Mouse (Mus musculus) urinary bladder, postnatal 14 days (tissue): ENCODE measurements around the gene Mospd3.

Experiments used
- DNase-seq: peaks from one replicate; pipeline ENCODE4 v3.0.0; 2021; ENCODE audit warnings: low spot score

Mospd3 gene

GRCm38 (mm10) chr5:137600619-137601364 is at the start of gene Mospd3:
Mospd3 (minus strand) TSS chr5:137601058.
- DNase-seq, result peak; percentile 97

GRCm38 (mm10) chr5:137649669-137650571 is 49.1 kb upstream of the Mospd3 start:
- DNase-seq, result peak; percentile 40

- DNase-seq, result no peak
Measured at GRCm38 (mm10) chr5:137649251-137649650, 48.4 kb upstream of the Mospd3 start.

- DNase-seq, result peak; percentile 48
Measured at GRCm38 (mm10) chr5:137647827-137648601, 47.2 kb upstream of the Mospd3 start.

- DNase-seq, result no peak
Measured at GRCm38 (mm10) chr5:137645652-137646091, 44.8 kb upstream of the Mospd3 start, which contains the start of gene Irs3. Irs3 (minus strand) TSS chr5:137645714.

- DNase-seq, result peak; percentile 42
Measured at GRCm38 (mm10) chr5:137645091-137645651, 44.3 kb upstream of the Mospd3 start.

- no peak for DNase-seq
Measured at GRCm38 (mm10) chr5:137644484-137644883, 43.6 kb upstream of the Mospd3 start.

- no peak for DNase-seq
Measured at GRCm38 (mm10) chr5:137642886-137643285, 42.0 kb upstream of the Mospd3 start.

- peak; percentile 52 for DNase-seq
Measured at GRCm38 (mm10) chr5:137641054-137641453, 40.2 kb upstream of the Mospd3 start, which contains the start of gene Sap25. Sap25 (plus strand) TSS chr5:137641334.

GRCm38 (mm10) chr5:137639472-137639871 is 38.6 kb upstream of the Mospd3 start:
- no peak for DNase-seq

- DNase-seq, result peak; percentile 76
Measured at GRCm38 (mm10) chr5:137633397-137634084, 32.7 kb upstream of the Mospd3 start.

- DNase-seq, result no peak
Measured at GRCm38 (mm10) chr5:137631591-137631990, 30.7 kb upstream of the Mospd3 start.

- DNase-seq, result no peak
Measured at GRCm38 (mm10) chr5:137631171-137631570, 30.3 kb upstream of the Mospd3 start.

- peak; percentile 60 for DNase-seq
Measured at GRCm38 (mm10) chr5:137630602-137631001, 29.7 kb upstream of the Mospd3 start.

- peak; percentile 67 for DNase-seq
Measured at GRCm38 (mm10) chr5:137629906-137630545, 29.2 kb upstream of the Mospd3 start.

- DNase-seq, result peak; percentile 70
Measured at GRCm38 (mm10) chr5:137629306-137629721, 28.5 kb upstream of the Mospd3 start.

- DNase-seq, result peak; percentile 99
Measured at GRCm38 (mm10) chr5:137628498-137629305, 27.8 kb upstream of the Mospd3 start, which contains the start of the genes Fbxo24, Lrch4 and Gm20605. Fbxo24 (minus strand) TSS chr5:137629002. Lrch4 (plus strand) TSS chr5:137629121. Gm20605 (plus strand) TSS chr5:137629175.

GRCm38 (mm10) chr5:137627991-137628390 is 27.1 kb upstream of the Mospd3 start:
- no peak for DNase-seq

GRCm38 (mm10) chr5:137623937-137624530 is 23.2 kb upstream of the Mospd3 start:
- no peak for DNase-seq
